Mouse (Mus musculus) frontal cortex, postnatal 14 days (tissue): ENCODE measurements around the gene Fkbp1a.

Experiments used
- DNase-seq, 2 experiments: peaks; one replicate each; pipeline ENCODE4 v3.0.0; 2022; ENCODE audit warnings: low spot score in 2 of 2

Fkbp1a gene

DNA sequence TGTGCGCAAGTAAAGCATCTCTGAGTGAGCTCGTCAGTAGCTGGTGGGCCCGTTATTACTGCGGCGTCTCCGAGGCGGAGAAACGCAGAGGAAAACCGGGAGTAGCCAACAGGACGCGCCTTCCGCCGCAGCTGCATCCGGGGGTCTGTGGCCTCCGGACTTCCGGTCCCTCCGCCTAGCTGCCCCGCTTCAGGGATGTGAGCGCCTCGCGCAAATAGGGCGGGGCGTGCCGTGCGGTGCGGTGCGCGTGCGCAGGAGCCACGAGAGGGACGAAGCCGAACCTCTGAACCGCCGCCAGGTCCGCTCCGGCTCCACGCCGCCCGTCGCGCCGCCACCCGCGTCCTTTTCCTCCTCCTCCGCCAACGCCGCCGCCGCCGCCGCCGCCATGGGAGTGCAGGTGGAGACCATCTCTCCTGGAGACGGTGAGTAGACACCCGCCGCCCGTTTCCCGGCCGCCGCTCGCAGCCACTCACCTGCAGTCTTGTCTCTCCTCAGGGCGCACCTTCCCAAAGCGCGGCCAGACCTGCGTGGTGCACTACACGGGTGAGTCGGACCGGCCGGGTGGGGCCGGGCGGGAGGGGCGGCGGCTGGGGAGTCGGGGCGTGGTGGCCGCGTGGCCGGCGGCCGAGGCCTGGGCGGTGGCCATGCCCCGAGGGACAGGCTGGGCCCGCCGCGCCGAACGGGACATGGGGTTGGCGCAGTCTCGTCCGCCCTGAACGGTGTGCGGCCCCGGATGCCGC is at the start of gene Fkbp1a:
TSS of gene Fkbp1a (plus strand) at position 161 of the 740 bp plus-strand sequence.
- peak; percentile 92 to 94 for DNase-seq

DNA sequence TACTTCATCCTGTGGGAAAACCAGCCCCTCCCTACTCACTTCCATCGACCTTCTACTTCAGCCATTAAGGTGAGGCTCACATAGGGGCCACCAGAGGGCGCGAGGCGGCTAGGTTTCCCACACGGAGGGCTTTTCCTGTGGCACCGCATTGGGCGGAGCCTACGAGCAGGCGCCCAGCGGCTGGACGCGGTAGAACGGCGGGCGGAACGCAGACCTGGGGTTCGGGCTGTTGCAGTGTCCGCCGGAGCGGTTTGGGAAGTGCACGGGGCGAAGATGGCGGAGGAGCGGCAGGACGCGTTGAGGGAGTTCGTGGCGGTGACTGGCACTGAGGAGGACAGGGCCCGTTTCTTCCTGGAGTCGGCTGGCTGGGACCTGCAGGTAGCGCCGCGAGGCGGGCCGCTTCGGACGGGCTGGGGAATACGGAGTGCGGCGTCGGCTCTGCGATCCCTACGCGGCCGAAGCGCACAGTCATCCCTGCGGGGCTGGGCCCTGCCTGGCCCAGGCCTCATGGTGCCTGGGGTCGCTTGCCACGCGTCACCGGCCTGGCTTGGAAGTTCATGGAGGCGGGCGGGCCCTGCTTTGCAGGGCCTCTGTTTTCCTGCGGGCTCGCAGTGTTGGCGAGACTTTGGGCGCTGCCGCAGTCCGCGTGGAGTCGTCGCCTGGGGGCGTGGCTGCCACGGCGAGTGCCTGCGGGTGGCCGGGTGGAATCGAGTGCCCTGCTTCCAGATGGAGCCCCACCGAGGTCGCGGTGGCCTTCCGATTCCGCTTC is 48.1 kb upstream of the Fkbp1a start, which contains the start of gene Nsfl1c:
TSS of gene Nsfl1c (plus strand) at position 148 of the 769 bp plus-strand sequence.
- DNase-seq = peak; percentile 91 to 95

DNA sequence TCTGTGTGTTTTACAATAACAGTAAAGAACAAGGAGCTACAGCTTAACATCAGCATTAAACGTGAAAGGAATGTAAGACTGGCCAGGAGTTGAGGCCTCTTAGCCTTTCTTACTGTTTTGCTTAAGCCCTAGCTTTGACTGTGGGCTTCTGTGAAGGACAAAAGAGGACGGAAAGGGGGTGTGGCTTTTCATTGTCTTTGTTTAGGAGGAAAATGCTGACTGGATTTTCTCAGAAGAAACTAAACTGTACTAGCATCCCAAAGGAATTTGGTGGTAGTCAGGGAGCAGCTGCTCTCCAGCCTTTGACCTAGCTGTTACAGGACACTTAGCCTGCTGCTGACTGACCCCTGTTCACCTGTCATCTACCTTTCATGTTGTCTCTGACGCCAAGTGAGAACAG is 43.9 kb upstream of the Fkbp1a start:
- DNase-seq = no peak

DNA sequence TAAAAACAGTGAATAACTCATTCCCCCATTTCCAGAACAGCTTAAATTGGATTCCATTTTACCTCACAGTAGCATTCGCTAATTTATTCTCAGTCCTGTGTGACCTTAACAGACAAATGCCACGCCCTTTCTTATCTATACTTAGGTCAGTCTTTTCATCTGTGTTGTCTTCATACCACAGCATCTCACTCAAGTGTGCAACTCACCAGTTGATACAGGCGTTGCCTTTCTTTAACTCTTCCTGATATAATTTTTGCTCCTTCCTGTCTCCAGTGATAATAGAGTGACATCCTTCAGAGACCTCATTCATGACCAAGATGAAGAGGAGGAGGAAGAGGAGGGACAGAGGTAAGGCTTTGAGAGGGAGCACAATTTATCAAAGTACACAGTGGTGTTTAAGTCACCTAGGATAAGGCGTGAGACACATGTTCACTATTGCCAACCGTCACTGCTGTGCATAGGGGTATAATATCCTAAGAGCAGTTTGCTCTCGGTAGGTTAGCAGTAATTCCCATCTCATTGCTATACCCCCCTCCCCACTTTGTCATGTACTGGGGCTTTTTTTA is 41.8 kb upstream of the Fkbp1a start:
- no peak for DNase-seq

DNA sequence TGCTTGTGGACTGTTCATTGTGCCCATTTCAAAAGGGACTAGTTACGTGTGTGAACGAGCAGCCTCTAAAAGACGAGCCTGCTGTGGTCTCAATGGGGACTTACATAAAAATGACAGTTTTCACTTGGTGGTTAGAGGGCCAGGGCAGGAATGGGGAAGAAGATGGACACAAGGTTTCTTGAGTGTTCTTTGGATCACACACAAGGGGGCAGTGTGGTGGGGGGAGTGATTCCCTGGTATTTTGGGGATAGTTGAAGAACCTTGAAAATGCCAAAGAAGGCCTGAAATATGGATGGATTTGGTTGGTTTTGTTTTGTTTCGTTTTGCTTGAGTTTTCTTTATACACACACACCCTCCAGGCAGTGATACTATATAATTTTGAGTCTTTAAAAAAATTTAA is 38.1 kb upstream of the Fkbp1a start:
- no peak for DNase-seq

DNA sequence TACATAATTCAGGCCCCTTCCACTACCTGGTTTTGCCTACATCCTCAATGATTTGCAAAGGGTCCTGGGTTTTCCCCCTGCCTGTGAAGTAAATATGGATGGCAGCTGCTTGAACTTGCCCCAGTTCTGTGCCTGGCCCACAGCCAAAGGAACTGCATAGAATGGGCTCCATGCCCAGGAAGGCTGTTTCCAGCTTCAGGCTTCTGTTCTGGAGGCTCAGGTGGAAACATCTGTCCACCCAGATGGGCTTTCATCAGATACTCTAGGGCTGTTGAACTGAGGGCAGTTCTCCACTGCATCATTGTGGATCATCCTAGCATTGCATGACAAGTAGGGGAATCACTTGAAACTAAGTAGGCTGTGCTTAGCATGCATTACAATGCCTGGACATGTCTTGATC is 30.1 kb upstream of the Fkbp1a start:
- DNase-seq = peak; percentile 34 to 48

DNA sequence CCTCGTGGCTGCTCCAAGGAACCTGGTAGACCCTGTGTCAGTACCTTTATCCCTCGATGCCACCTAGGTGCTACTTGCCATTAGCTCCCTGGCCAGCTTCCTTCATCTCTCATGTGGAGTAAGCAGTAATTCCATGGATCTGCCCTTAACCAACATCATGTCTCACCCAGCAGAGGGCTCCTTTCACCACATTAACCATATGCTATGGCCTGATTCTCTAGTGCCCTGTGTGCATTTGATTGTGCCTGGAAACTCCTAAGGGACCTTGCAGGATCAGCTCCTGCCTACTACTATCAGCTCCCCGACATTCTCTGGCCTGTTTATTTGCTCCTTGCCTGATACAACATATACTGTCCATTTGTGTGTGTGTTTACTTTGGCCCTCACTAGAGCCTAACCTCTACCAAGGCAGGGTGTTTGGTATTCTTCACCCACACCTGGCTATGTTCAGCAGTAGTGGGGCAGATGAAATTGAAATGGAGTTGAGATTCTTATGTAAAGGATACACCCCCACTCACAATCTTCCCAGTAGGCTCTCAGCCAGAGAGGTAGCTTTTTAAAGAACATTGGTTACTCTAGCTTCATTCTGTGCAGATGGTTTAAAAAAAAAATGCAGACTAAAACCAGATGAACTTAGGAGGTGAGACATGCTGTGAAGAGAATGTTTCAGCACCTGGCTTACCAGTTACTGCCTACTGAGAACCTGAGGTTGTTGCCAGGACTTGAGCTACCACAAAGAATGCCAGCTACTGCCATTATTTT is 28.6 kb upstream of the Fkbp1a start:
- DNase-seq = no peak

DNA sequence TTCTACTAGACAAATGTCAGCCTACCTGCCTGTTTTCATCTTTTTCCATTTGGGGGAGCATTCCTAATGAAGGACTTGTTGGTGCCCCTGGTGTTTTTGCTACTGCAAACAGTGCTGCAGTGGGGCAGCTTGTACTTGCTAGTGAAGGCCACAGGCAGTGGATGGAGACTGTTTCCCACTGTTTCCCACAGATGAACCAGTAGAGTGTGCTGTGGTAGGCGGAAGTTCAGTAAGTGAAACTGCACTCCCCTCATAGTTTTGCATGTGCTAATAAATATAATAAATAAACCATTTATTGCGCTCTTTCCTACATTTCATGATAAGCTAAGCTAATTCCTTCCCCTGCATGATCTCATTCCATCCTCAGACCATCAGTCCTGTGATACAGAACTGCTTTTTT is 23.3 kb upstream of the Fkbp1a start:
- no peak for DNase-seq

DNA sequence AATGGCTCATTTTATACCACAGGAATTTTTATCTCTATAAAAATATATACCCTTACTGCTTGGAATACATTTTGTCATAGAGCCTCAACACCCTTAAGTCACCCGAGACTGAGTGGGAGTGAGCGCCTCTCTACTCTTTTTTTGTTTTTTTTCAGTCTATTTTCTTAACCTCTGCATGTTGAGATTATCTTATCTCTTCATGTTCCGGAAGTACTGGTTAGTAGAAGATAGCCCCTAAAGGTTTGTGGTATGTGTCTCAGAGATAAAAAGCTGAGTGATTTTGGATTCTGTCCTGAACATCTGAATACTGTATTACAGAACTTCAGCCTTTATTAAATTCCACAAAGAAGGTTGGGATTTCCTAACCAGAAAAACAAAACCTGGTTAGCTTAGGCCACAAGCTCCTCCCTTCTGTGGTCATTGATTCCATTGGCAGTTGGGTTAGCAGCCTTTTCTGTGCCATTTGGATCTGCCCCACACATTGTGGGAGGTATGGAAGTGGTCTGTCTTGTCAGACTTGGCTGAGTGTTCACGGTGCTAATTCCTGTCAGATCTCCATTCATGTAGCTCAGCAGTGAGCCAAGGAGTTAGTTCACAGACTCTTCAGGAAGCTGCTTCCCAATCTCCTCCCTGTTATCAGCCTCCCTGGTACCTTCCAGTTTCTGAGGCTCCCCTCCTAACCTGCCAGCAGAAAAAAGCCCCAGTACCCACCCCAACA is 17.8 kb upstream of the Fkbp1a start:
- no peak for DNase-seq

DNA sequence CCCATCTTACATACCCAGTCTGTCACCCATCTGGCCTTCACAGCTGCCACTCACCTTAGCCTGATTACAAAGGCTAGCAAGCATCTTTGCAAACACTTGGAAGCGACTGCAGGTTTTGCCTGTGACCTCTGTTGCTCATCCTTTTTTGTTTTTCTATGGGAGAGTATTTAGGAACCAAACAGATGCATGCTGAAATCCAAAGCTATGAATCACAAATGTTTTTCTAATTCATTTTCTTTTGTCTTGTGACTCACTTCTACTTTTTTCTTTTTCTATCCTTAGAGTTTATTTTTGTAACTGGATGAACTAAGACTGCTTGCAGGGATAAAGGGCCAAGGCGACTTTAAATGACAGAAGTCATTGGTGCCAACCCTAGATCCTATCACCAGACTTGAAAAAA is 16.8 kb upstream of the Fkbp1a start:
- no peak for DNase-seq

DNA sequence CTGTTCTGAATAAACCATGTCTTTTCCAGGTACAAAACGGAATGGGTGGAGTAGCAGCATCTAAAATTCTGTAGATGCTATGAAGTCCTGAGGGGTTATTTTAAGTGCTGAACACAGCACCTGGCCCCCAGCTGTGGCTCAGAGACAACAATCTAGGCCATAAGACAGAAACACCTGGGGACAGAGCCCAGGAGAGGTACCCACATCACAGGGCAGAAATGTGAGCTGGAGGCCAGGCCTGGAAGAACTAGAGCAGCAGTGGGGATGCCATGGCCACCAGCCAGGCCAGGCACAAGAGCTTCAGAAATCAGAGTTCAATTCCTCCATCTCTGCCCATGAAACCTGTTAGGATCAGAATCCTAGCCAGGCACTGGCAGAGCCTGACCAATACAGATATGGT is 14.2 kb upstream of the Fkbp1a start:
- no peak for DNase-seq

DNA sequence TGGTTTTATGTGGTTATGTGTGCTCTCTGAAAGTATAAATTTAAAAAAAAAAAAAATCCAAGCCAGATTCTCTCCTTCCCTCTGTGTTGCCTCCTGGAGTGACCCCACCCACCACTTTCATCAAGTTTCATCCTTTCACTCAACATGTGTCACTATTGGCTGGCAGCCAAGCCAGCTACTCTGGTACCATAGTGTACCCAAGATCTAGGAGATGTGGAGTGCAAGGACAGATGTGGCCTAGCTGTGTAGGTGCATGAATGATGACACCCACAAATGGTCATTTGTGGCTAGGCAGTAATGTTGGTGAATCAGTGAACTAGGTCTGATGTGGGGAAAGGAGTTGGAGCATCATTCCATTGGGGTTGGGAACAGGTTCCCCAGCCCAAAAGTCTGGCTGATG is 13.1 kb upstream of the Fkbp1a start:
- no peak for DNase-seq

DNA sequence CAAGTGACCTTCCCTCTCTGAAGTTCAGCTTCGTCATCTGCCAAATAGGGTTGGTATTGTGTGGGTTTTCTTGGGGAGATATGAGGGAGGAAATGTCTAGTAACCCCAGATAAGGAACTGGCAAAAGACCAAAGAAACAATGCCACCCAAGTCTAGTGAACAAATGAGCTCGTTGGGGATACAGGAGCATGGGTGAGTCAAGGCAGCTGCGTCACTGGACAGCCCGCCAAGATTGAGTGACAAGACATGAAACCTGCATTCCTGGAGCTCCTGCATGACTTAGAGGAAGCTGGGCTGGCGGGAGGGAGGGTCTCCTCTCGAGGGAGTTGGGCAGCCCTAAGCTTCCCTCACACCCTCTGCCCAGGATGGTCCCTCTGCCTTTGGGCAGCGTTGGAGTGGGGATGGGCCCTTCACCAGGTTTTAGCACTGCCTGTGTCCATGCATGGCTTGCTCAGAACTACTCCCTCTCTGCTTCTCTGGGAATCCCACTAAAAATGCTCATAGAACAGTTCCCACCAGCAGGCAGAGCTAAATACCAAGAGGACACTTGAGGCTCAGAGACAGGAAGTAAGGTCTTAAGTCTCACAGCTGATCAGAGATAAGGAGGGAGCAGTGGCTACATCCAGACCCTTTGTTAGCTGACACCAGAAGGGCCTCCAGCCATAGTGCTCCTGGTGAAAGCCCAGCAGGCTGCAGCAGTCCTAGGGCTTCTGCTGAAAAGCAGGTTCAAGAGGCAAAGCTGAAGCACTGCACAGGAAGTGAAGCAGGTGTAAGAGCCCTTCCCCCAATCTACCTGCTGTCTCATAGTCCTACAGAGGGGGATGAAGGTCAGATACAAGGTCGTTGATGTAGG is 11.7 kb upstream of the Fkbp1a start:
- DNase-seq = no peak

DNA sequence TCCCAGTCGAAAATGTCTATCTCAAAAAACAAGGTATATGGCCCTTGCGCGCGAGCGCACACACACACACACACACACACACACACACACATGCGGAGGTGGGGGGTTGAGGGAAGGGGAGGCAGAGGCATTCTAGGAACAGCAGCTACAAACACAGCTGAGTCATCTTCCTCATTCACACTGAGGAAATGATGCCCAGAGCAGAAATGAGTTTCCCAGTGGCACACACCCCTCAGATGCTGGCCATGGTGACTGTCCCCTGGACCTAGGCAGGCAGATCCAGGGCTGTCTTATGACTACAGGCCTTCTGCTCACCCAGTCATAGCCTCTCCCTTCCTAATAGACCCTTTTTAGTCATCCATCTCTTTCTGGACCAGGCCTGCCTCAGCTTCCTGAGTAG is 8.7 kb upstream of the Fkbp1a start:
- no peak for DNase-seq

DNA sequence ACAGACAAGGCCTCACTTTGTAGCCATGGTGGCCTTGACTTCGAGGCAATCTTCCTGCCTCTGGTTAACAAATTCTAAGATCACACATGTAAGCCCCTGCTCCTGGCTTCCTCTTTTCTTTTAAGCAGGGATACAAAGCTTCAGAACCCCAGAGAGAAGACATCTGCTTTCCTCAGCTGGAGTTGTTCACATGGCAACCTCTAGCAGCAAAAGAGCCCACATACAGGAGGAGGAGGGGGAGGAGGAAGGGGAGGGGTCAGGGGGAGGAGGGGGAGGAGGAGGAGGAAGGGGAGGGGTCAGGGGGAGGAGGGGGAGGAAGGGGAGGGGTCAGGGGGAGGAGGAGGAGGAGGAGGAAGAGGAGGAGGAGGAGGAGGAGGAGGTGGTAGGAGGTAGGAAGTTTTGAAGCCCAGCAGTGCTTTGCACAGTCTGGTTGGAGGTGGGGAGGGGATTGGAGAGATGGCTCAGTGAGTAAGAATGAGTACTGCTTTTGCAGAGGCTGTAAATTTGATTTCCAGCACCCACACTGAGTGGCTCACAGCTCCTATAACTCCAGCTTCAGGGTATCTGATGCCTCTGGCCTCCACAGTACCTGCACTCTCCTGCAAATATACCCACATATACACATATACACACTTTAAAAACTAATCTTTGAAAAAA is 6.2 kb upstream of the Fkbp1a start:
- no peak for DNase-seq

DNA sequence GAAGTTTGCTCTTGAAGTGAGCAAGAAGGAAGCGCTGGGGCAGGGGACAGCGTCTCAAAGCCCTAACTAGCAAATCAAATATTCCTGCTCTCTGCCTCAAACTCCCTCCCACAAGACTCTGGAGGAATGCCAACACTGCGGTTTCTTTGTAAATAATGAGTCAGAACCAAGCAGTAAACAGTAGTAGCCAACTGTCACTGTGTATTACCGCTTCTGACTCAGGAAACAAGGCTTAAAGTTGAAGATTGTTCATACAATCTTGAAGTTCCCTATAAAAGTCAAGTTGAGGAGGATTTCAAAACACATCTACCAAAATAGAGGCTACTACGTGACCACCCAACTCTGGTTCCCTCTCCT is 5.7 kb upstream of the Fkbp1a start:
- peak in 1 of 2 experiments; percentile 33 for DNase-seq

DNA sequence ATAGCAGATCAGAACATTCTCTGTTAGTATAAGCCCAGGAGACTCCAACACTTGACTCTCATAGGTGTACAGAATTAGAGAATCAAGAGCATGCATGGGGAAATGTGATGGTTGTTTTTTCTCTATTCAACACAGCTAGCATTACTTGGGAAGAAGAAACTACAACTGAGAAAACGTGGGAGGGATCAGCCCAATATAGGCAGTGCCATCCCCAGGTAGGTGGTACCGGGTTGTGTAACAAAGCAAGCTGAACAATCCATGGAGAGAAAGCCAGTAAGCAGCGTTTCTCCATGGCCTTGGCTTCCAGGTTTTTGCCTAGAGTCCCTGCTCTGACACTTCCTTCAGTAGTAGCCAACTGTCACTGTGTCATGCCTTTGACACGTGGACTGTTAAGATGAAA is 3.6 kb upstream of the Fkbp1a start:
- no peak for DNase-seq

DNA sequence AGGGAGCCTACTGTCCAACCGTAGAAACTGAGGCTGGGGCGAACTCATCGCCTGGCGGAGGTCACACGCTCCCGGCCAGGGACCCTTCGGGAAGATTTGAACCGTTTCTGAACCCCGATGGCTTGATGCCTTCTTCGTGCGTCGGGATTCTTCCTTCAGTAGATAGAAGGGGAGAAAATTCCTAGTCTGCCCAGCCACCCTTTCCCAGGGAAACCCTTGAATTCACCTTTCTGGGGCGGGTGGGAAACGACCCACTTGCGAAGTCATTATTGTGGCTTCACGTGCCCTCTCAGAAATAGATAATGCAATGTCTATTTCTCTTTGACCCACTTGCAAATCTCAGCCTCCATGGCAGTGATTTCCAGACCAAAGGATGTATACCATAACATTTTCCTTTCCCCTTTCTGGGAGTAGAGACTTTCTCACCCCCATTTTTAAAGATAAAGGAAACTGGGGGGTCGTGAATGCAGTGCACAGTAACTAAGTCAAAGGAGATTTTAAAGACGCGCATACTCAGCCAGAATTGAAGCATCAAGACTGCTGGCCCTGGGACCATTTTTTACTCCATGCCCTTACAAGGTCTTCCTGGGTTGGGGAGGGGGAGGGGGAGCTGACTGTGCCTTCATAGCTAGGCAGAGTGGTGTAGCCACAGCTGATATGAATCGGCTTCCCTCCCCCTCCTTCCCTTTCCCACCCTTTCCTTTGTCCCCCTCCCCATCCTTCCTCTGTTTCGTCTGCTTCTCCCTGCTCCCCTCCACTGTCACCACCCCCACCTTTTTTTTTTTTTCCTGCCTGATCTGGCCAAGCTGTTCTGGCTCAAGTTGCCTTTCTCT is 996 bp downstream of the Fkbp1a start:
- DNase-seq = no peak

DNA sequence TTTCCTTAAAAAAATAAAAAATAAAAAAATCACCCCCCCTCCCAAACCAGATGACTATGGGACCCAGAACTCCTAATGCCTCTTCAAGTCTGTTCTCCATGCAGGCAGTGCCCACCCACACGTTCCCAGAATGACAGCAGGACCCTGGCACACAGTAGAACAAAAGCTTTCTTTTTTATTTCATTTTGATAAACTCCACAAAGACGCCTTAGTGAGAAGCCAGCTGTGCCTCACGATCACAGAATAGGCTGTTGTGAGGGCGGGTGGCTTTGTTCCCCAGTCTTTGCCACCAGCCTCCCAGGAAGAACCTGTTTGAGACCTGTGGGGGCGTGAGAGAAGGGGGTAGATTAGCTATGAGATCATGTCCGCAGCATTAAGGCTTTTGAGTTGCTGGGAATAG is 2.4 kb downstream of the Fkbp1a start:
- DNase-seq = peak in 1 of 2 experiments; percentile 36
